Mouse (Mus musculus) hematopoietic stem cell, adult 5-6 weeks (primary cell): ENCODE measurements around the gene Lrrn2. TPM values are rescaled to one million over a fixed set of nuclear protein-coding genes. Genes with fewer than 3 reads are reported as not detected.

ENCODE experiments used
- ATAC-seq, 2 experiments: fragments of 125-278 bp in 1 of 2; replicated peaks in 1 of 2; 2 replicates each; pipeline ENCODE4 v1.8.0; 2016 to 2017; ENCODE audit warnings: inconsistent platforms in 2 of 2, mild to moderate bottlenecking in 2 of 2, moderate number of reproducible peaks in 2 of 2, low read depth in 1 of 2, moderate TSS enrichment in 1 of 2; ENCODE audit not compliant: low FRiP score in 2 of 2, poor library complexity in 2 of 2, severe bottlenecking in 2 of 2, insufficient read depth in 1 of 2, low TSS enrichment in 1 of 2
- total RNA-seq: library from RNA; stranded (forward); fragments of 172-1452, 232-1000 nt; gene quantifications from 2 replicates; pipeline ENCODE4 v1.2.3, GENCODE M21; 2017

Lrrn2 gene
- total RNA-seq: not detected in 2 replicates

DNA sequence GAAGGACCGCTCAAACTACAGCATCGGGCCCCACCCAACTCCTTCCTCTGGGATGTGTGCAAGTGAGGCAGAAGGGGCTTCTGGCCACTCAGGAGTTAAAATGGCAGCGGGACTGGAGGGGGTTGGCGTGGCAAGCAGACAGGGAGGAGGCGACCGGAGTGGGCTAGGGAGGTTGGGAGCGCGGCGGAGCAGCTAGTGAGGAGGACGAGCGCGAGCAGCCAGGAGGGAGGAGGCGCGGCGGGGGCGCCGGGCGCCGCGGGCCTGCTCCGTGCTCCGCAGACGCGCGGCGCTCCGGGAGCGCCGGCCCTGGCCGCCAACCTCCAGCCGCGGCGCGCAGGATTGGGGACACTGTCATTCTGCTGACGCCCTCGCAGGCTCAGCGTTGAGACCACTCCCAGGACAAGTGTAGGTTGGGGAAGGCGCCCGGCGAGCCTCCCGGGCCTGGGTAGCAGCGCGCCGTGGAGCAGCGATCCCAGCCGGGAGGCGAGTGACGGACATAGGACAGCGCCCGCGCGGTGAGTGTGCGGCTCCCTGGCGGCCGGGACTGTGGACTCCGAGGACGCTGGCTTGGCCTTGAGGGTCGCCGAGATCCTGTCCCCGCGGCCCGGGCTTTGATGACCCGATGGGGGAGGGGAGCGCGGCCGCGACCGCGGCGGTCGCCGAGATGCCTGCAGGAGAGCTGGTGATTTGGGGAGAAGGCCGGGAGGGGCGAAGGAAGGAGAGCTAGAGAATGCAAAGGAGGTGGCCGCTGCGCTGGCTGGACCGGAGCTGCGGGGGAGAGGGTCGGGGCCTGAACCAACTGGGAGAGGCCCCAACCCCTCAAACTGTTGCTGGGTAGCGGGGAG lies at the start of gene Lrrn2:
TSS of gene Lrrn2 (plus strand) at position 113 of the 845 bp plus-strand sequence.
- ATAC-seq: no peak

DNA sequence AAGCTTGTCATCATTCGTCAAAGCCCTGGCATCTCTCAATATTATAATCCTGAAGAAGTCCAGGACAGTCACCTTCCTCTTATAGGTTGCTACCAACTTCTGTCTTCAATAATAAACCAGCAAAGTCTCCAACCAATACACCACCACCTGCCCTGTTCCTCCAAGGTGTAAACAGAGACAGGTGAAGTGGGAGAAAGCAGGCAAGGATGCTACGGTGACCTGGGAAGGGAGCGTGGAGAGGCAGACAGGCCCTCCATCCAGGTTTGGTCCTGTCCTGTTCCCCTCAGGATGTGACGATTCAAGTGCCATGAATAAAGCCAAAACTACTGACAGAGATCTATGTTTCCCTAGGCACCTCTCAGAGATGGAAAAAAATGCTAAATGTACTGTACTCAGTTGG lies 48.1 kb upstream of the Lrrn2 start:
- ATAC-seq: no peak

DNA sequence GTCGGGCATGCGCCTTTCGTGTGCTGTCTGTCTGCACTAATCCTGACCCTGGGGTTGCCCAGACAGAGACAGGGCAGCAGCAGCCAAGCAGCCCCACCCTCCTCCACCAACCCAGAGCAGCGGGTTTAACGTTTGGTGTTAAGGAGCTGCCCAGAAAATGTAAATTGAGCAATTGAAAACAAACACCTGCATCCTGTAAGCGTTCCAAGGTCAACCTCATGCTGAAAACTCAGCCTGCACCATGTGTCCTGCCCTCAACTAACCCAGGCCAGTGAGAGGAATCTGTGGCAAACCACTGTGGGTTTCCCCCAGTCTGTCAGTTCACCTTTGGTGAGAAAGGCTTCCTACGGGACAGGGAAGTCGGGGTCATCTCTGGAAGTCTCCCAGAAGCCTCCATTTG lies 46.0 kb upstream of the Lrrn2 start:
- ATAC-seq: peak in 1 of 2 experiments; percentile 59; a peak in 1 of 4 replicates

DNA sequence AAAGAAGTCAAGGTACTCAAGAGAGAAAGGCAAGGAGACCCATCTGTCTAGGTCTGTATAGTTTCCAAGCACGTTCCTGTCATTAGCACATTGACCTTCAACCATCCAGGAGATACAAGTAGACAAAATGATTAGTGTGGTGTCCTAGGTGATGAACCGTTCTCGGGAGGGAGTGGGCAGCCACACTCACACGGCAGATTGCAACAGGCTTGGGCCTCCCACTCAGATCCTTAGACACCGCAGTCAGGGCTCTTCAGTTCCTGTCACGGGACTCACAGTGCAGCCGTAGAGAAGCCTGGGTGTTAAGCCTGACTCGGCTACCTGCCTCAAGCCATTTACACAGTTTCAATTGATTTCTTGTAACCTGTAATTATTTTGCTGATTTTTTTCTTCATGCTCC lies 43.2 kb upstream of the Lrrn2 start:
- ATAC-seq: no peak

DNA sequence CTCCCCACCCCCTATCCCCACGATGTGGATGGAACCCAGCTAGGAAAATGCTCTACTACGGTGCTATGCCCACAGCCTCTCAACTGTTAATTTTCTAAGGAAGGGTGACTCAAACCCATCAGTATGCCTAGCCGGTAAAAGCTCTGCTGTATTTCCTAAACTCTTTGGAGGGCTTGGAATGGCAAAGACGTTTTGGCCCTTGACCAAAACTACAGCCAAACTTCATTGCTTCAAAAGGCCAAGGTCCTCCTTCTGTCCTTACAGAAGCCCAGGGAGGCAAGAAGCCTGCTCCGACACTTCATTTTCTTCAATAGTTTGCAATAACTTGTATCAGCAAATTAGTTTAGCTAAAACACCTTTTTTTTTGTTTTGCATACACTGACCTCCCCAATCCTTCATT lies 42.4 kb upstream of the Lrrn2 start:
- no peak for ATAC-seq

GRCm38 (mm10) chr1:132838371-132838770 lies 41.7 kb upstream of the Lrrn2 start:
- ATAC-seq: no peak

GRCm38 (mm10) chr1:132843612-132844011 lies 36.5 kb upstream of the Lrrn2 start:
- ATAC-seq: no peak

DNA sequence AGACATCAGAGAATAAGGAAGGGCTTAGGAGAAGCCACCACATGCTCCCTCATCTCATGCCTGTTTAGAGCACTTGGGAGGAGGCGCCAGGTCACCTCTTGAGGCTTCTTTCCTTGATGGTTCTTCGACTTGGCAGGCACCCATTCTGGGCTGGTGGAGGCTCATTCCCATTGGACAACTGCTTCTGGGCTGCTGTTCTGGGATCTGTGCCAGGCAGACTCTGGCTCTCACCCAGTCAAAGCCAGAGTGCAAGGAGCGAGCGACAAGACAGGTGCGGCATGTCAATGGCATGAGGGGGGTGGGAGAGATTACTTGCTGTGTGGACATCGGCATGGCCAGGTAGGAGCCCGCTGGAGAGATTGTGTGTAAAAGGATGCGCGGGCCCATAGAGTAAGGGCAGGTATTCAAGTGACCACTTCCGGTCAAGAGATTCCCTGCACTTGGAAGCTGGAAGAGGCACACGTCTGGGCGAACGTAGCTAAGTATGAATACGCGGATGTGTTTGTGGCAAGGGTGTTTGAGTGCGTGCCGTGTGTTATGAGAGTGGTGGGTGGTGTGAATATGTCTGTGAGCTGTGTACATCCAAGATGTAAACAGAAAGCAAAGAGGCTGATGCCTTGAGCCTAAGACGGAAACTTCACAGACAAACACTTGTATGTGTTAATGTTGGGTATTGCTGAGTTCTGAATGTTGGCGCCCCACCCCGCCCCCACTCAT lies 35.8 kb upstream of the Lrrn2 start:
- ATAC-seq: no peak

DNA sequence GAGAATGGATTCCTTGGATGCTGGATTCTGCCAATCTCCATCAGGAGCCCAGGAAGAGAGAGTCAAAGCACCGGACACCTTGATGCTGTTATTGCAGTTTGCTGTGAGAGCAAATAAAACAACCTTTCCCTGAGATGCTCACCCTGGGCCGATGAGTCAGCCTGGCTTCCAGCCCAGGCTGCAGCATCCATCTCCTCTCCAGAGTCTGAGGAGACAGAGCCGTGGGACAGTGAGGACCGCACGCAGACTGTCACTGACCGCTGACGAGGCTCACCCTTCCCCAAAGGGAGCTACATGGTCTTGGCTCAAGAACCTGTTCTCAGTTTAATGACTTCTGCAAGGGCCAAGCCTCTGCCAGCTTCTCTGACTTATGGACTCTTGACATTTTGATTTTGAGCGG lies 34.3 kb upstream of the Lrrn2 start:
- ATAC-seq: no peak

- ATAC-seq: no peak
Measured at GRCm38 (mm10) chr1:132850809-132851208, 29.3 kb upstream of the Lrrn2 start.

DNA sequence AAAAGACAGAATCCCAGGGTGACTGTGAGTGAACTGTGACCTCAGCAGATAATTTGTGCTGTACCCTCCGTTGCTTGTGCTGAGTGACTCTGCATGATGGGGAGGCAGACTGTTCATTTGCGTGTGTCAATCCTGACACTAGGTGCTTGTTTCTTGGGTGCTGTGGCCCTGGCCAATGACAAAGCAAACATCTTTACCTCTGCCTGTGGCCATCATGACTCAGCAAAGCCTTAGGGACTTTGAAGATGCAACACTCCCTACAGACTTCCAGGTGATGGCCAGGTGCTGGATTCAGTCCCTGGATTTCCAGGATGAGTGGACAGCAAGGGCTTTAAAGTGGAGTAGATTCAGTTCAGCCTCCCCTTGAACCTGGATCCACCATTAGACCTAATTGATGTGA lies 28.8 kb upstream of the Lrrn2 start:
- no peak for ATAC-seq

DNA sequence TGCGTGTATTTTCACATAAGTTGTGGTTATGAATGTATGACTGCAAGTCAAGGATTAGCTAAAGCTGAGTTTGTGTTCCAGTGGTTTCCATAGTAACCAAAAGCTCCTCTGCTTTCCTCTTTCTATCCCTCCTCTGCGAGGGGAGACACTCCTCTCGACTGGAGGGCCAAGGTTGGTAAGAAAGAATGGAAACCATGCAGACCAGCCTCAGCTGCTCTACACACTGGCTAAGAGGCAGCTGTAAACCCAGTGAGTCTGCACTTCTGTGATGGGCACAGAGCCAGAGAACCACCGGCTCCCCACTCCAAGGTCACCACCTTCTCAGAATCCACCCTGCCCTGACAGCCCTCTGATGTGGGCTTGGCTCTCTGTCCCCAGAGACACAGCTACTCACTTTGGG lies 28.3 kb upstream of the Lrrn2 start:
- peak in 1 of 2 experiments; percentile 13; a peak in 1 of 4 replicates for ATAC-seq

GRCm38 (mm10) chr1:132853312-132853711 lies 26.8 kb upstream of the Lrrn2 start:
- 0 out of 4 replicates have a peak, but pooled peaks of 1 of the 2 experiments have one; percentile 10 for ATAC-seq

- no peak for ATAC-seq
Measured at GRCm38 (mm10) chr1:132858516-132859383, 21.3 kb upstream of the Lrrn2 start.

GRCm38 (mm10) chr1:132864220-132864619 lies 15.9 kb upstream of the Lrrn2 start:
- no peak for ATAC-seq

DNA sequence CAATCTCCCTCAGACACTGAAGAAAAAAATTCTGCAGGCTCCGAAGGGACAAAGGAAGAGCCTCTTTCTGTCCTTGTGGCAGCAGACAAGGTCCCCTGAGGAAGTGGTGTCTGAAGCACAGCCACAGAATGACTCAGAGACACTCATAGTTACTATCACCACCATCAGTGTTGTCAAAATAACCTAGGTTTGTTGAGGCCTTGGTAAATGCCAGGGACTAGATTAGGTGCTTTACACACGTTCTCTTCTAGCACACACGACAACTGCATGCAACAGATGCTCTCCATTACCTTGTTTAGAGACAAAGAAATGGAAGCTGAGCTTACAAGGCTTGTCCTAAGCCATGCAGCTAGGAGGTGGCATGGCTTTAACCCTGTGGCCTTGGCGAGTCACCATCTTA lies 14.5 kb upstream of the Lrrn2 start:
- no peak for ATAC-seq

- ATAC-seq: no peak
Measured at GRCm38 (mm10) chr1:132870327-132870726, 9.7 kb upstream of the Lrrn2 start.
